Mouse (Mus musculus) T-helper 17 cell (primary cell): Measurements from ENCODE around the gene Lor.

Experiments used
- in situ Hi-C, 2 experiments: fragments of 300-600 bp; cut with MboI, MseI; formaldehyde crosslinking; loops; 1 replicate in 1 of 2; 2 replicates in 1 of 2; pipeline ENCODE4 v1.15.1; 2025; ENCODE audit warnings: high pct_unique_total_duplicates in 2 of 2

Lor gene

GRCm38 (mm10) chr3:92083042-92083441, at the start of gene Lor:
Gene Lor, minus strand, starts transcription at chr3:92083142.
- in situ Hi-C loops: no loop called here

GRCm38 (mm10) chr3:92123847-92124246, 40.9 kb upstream of the Lor start, which contains the start of gene Prr9:
Gene Prr9, minus strand, starts transcription at chr3:92123947.
- in situ Hi-C loops: no loop called here

- in situ Hi-C loops: no loop called here
Observed at GRCm38 (mm10) chr3:92120902-92121301, 38.0 kb upstream of the Lor start.

GRCm38 (mm10) chr3:92117930-92118329, 35.0 kb upstream of the Lor start:
- in situ Hi-C loops: no loop called here

- in situ Hi-C loops: no loop called here
Observed at GRCm38 (mm10) chr3:92111526-92111925, 28.6 kb upstream of the Lor start.

- in situ Hi-C loops: no loop called here
Observed at GRCm38 (mm10) chr3:92110790-92111189, 27.8 kb upstream of the Lor start.

- in situ Hi-C loops: no loop called here
Observed at GRCm38 (mm10) chr3:92106582-92106981, 23.6 kb upstream of the Lor start.

- in situ Hi-C loops: no loop called here
Observed at GRCm38 (mm10) chr3:92081285-92081931, 1.5 kb downstream of the Lor start.

GRCm38 (mm10) chr3:92080462-92081284, 2.3 kb downstream of the Lor start:
- in situ Hi-C loops: no loop called here

- in situ Hi-C loops: no loop called here
Observed at GRCm38 (mm10) chr3:92050382-92051054, 32.4 kb downstream of the Lor start.

- in situ Hi-C loops: no loop called here
Observed at GRCm38 (mm10) chr3:92033892-92034291, 49.0 kb downstream of the Lor start.

- in situ Hi-C loops: no loop called here
Observed at GRCm38 (mm10) chr3:92033203-92033602, 49.7 kb downstream of the Lor start.
